ENCODE assay signal across 23 mouse cellular contexts in genomic region chr12:5242551-5243330, GRCm38 (mm10).
DNase-seq lines count a peak whose midpoint lies in the region; ATAC-seq lines count a peak whose summit lies in the region.
"Had no signal": no experiment of that assay in that cellular context is flagged by ENCODE, and none has a peak within 500 bp of the region (broad histone marks: within the 10 kb centered on the region; RNA-seq: fewer than 3 reads in every experiment).

No protein-coding gene starts in this region.

- DNase-seq in forebrain, embryonic 14.5 days (ENCODE audit: low spot score), result no peak
- peak; percentile 22 to 31 for DNase-seq in heart, adult 18-20 months
- DNase-seq in heart, postnatal 4 days, result no peak
- peak; percentile 21 for DNase-seq in testis, postnatal 14 days (ENCODE audit: low spot score)
- DNase-seq in testis, postnatal 10 days (ENCODE audit: low spot score), result no peak
- DNase-seq in retina, postnatal 1 day, result no peak
- DNase-seq: B cell, adult 2 months; cerebellum, adult 8-10 months; cerebellum, postnatal 36 days; left cerebral cortex, postnatal 4 days; thymus, adult 18-20 months; thymus, postnatal 36 days had no signal

- 88% methylated on average over 8 of the region's 8 CpGs for WGBS in forebrain, embryonic 14.5 days
- WGBS in forebrain, embryonic 13.5 days, result 87% methylated on average over 8 of the region's 8 CpGs

- H3K9me3 ChIP-seq in forebrain, embryonic 14.5 days (replicated peaks; ENCODE audit: control insufficient read depth, low read length), result no peaks in the 10 kb centered on the region
- no peaks in the 10 kb centered on the region for H3K9me3 ChIP-seq in forebrain, embryonic 13.5 days (replicated peaks)
- H3K9me3 ChIP-seq: embryonic facial prominence, embryonic 15.5 days; midbrain, embryonic 10.5 days; neural tube, embryonic 13.5 days had no signal

- H3K9ac ChIP-seq in forebrain, embryonic 14.5 days (ENCODE audit: low read length), result 0 out of 2 replicates have a peak overlapping the region, but pooled peaks have one; percentile 5
- no peak overlapping the region for H3K9ac ChIP-seq in forebrain, embryonic 13.5 days
- H3K9ac ChIP-seq: embryonic facial prominence, embryonic 15.5 days; hindbrain, embryonic 14.5 days; neural tube, embryonic 13.5 days had no signal

- peaks cover 43% of the 10 kb centered on the region for H3K4me1 ChIP-seq in forebrain, embryonic 14.5 days (ENCODE audit: control insufficient read depth, insufficient read depth, low read length)
- peaks cover 70% of the 10 kb centered on the region for H3K4me1 ChIP-seq in forebrain, embryonic 13.5 days

- no peak overlapping the region for H3K27ac ChIP-seq in forebrain, embryonic 14.5 days (ENCODE audit: low read depth, low read length)
- no peak overlapping the region for H3K27ac ChIP-seq in forebrain, embryonic 13.5 days
- H3K27ac ChIP-seq: embryonic facial prominence, embryonic 15.5 days; hindbrain, embryonic 14.5 days; kidney, postnatal 0 days; macrophage; midbrain, embryonic 10.5 days; neural tube, embryonic 13.5 days had no signal

- no peak overlapping the region for H3K4me2 ChIP-seq in forebrain, embryonic 14.5 days (ENCODE audit: low read length)
- H3K4me2 ChIP-seq in forebrain, embryonic 13.5 days, result no peak overlapping the region
- H3K4me2 ChIP-seq: embryonic facial prominence, embryonic 15.5 days; hindbrain, embryonic 14.5 days; neural tube, embryonic 13.5 days had no signal

- no peak overlapping the region for H3K4me3 ChIP-seq in forebrain, embryonic 14.5 days (ENCODE audit: low read depth, low read length)
- H3K4me3 ChIP-seq in forebrain, embryonic 13.5 days, result no peak overlapping the region
- H3K4me3 ChIP-seq: embryonic facial prominence, embryonic 15.5 days; midbrain, embryonic 10.5 days; myocyte; neural tube, embryonic 13.5 days had no signal

- no peaks in the 10 kb centered on the region for H3K36me3 ChIP-seq in forebrain, embryonic 14.5 days (ENCODE audit: control insufficient read depth, insufficient read depth, low read length)
- no peaks in the 10 kb centered on the region for H3K36me3 ChIP-seq in forebrain, embryonic 13.5 days (ENCODE audit: poor library complexity, severe bottlenecking)
- H3K36me3 ChIP-seq: embryonic facial prominence, embryonic 15.5 days; G1E; midbrain, embryonic 10.5 days; neural tube, embryonic 13.5 days had no signal

- no peak for ATAC-seq in forebrain, embryonic 14.5 days
- no peak for ATAC-seq in forebrain, embryonic 13.5 days
- ATAC-seq: midbrain, embryonic 16.5 days had no signal

- H3K27me3 ChIP-seq in forebrain, embryonic 14.5 days (replicated peaks; ENCODE audit: control insufficient read depth, insufficient read depth, low read length), result no peaks in the 10 kb centered on the region
- H3K27me3 ChIP-seq in forebrain, embryonic 13.5 days, result 0 out of 2 replicates have a peak, but pooled peaks cover 3% of the 10 kb centered on the region
- H3K27me3 ChIP-seq: CH12.LX; embryonic facial prominence, embryonic 15.5 days; neural tube, embryonic 13.5 days had no signal

Comparison
In these comparisons a context has a peak if more than half of its experiments do, and no peak if none do; other contexts are left out.
1. DNase-seq: peak in heart, adult 18-20 months (2 of 2) and testis, postnatal 14 days (single experiment); none in forebrain, embryonic 14.5 days (single experiment), heart, postnatal 4 days (single experiment), testis, postnatal 10 days (single experiment) and retina, postnatal 1 day (single experiment).